In genomic region chr15:6180261-6180660, GRCm38 (mm10) we compare ENCODE assay signal across 17 mouse cellular contexts.
DNase-seq lines count a peak whose midpoint lies in the region; ATAC-seq and TF ChIP-seq lines count a peak whose summit lies in the region.
"Had no signal": no experiment of that assay in that cellular context is flagged by ENCODE, and none has a peak within 500 bp of the region (broad histone marks: within the 10 kb centered on the region; RNA-seq: fewer than 3 reads in every experiment).

No protein-coding gene starts in this region.

- no peaks in the 10 kb centered on the region for H3K4me1 ChIP-seq in kidney, adult 2 months (ENCODE audit: control insufficient read depth, insufficient read depth, low read length)
- H3K4me1 ChIP-seq: embryonic facial prominence, embryonic 13.5 days; forebrain, embryonic 12.5 days; heart, embryonic 15.5 days; liver, embryonic 13.5 days; neural tube, embryonic 13.5 days had no signal

- H3K4me3 ChIP-seq in kidney, adult 2 months (ENCODE audit: insufficient read depth, low read depth, low read length): no peak overlapping the region
- H3K4me3 ChIP-seq: embryonic facial prominence, embryonic 13.5 days; forebrain, embryonic 12.5 days; heart, embryonic 15.5 days; liver, embryonic 13.5 days; neural tube, embryonic 13.5 days had no signal

- no peaks in the 10 kb centered on the region for H3K36me3 ChIP-seq in kidney, adult 2 months (ENCODE audit: control insufficient read depth, insufficient read depth, low read length)
- H3K36me3 ChIP-seq: embryonic facial prominence, embryonic 13.5 days; forebrain, embryonic 12.5 days; heart, embryonic 15.5 days; liver, embryonic 13.5 days; neural tube, embryonic 13.5 days had no signal

- peak; percentile 39 for TF ChIP-seq CTCF in kidney, adult 2 months (conservative IDR thresholded peaks at IDR 0.05; ENCODE audit: insufficient read depth, insufficient read length, low read depth, low read length)

- no peak for TF ChIP-seq POLR2A in kidney, adult 2 months (IDR thresholded peaks at IDR 0.05; ENCODE audit: low read depth, low read length)

- peak; percentile 7 to 60 for DNase-seq in adrenal gland, adult (ENCODE audit: inconsistent age in 2 of 2, low spot score in 1 of 2)
- no peak for DNase-seq in adrenal gland, postnatal 25 days
- DNase-seq in kidney, adult 2 months: peak; percentile 14
- no peak for DNase-seq in kidney, postnatal 14 days
- peak; percentile 4 for DNase-seq in lung, postnatal 36 days
- no peak for DNase-seq in lung, postnatal 25 days (ENCODE audit: low spot score)
- DNase-seq in urinary bladder, adult 18-20 months (ENCODE audit: low spot score in 2 of 2): no peak
- DNase-seq: cerebellum, adult 2 months; liver, embryonic 13.5 days; thymus, postnatal 14 days had no signal

- H3K27ac ChIP-seq in kidney, adult 2 months (ENCODE audit: insufficient read depth, low read depth, low read length): no peak overlapping the region
- H3K27ac ChIP-seq: embryonic facial prominence, embryonic 13.5 days; forebrain, embryonic 12.5 days; heart, embryonic 15.5 days; hindbrain, embryonic 14.5 days; liver, embryonic 13.5 days; neural tube, embryonic 13.5 days had no signal

- no peak for ATAC-seq in megakaryocyte progenitor cell, adult 5-6 weeks (replicated peaks; ENCODE audit: poor library complexity)
- ATAC-seq: lung, postnatal 0 days had no signal

- WGBS in kidney, adult 2 months: 95% methylated on average over 1 of the region's 1 CpGs

- H3K27me3 ChIP-seq in kidney, adult 2 months (replicated peaks; ENCODE audit: control insufficient read depth, insufficient read depth, low read length): no peaks in the 10 kb centered on the region
- H3K27me3 ChIP-seq: embryonic facial prominence, embryonic 13.5 days; forebrain, embryonic 12.5 days; heart, embryonic 15.5 days; liver, embryonic 13.5 days; neural tube, embryonic 13.5 days had no signal

Comparison
In these comparisons a context has a peak if more than half of its experiments do, and no peak if none do; other contexts are left out.
1. DNase-seq: peak in adrenal gland, adult (2 of 2), kidney, adult 2 months (single experiment) and lung, postnatal 36 days (single experiment); none in adrenal gland, postnatal 25 days (single experiment), kidney, postnatal 14 days (single experiment), lung, postnatal 25 days (single experiment) and urinary bladder, adult 18-20 months (0 of 2).